Mouse (Mus musculus) heart, embryonic 10.5 days (tissue): ENCODE results near the gene Flt1. TPM values are rescaled to one million over a fixed set of nuclear protein-coding genes. Genes with fewer than 3 reads are reported as not detected.

Experiments
- DNase-seq: peaks from one replicate; pipeline ENCODE4 v3.0.0-alpha.2; 2017; ENCODE audit warnings: low spot score
- H3K27ac ChIP-seq: fragments of 300-500 bp; sonication (generic); 2 replicates; pipeline ENCODE4 v1.5.1; 2016; ENCODE audit warnings: mild to moderate bottlenecking
- H3K27me3 ChIP-seq: fragments of 300-500 bp; sonication (generic); 2 replicates; pipeline ENCODE4 v1.6.1; 2016; ENCODE audit warnings: mild to moderate bottlenecking; ENCODE audit not compliant: poor library complexity, insufficient read depth, severe bottlenecking
- H3K36me3 ChIP-seq: fragments of 300-500 bp; sonication (generic); 2 replicates; pipeline ENCODE4 v1.6.1; 2016; ENCODE audit warnings: mild to moderate bottlenecking, moderate library complexity
- H3K4me1 ChIP-seq: fragments of 300-500 bp; sonication (generic); 2 replicates; pipeline ENCODE4 v1.6.1; 2016; ENCODE audit warnings: mild to moderate bottlenecking
- H3K4me3 ChIP-seq: fragments of 300-500 bp; sonication (generic); 2 replicates; pipeline ENCODE4 v1.5.1; 2016; ENCODE audit warnings: mild to moderate bottlenecking, moderate library complexity
- H3K9me3 ChIP-seq: fragments of 300-500 bp; sonication (generic); 2 replicates; pipeline ENCODE4 v1.6.1; 2016; ENCODE audit warnings: mild to moderate bottlenecking, moderate library complexity
- WGBS: fragments of 180-500 bp; shearing (Covaris S2); methylation state at CpG from one replicate; pipeline ENCODE4 v1.1.7; 2016; 5-methylcytosine and 5-hydroxymethylcytosine counted together
- polyA plus RNA-seq: library from polyadenylated mRNA; unstranded; fragments of >200 nt; fragmentation: Nextera tagmentation; extraction: Ambion mirVana; gene quantifications from 2 replicates; pipeline ENCODE4 v1.2.1, GENCODE M21; 2016

The Flt1 gene
- polyA plus RNA-seq, 1 experiment from 2014 or later: 21.6 TPM

DNA sequence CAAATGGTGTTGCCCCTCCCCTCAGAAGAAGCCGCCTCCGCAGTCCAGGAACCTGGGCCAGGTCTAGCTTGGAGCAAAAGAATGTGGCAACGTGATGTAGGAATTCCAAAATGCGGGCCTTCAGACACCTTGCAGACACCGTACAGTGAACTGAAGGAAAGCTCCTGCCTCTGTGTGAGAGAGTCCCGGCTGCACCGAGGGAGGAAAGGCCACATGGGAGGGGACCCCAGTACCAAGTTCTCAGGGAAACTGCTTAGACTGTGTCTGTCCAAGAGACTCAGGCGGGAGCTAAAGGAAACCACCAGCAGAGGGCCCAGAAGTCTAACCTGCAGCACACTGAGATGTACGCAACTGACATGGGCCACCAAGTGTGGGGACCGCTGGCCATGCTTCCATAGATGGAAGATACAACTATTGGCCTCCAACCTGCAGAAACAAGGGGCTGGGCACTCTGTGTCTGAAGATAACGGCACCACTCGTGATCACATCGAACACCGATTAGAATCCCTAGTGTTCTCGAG lies 9.1 kb downstream of the Flt1 start:
- Histone ChIP-seq H3K4me1 (peaks cover 22% of the 10 kb centered on the region), H3K36me3 (0 out of 2 replicates have a peak, but pooled peaks cover 2% of the 10 kb centered on the region), H3K9me3 (no peaks in the 10 kb centered on the region), H3K27me3 (peaks cover 29% of the 10 kb centered on the region), H3K4me3 (no peak overlapping the region), H3K27ac (no peak overlapping the region)
- 65% methylated on average over 15 of the region's 15 CpGs for WGBS
- DNase-seq: peak; percentile 75

GRCm38 (mm10) chr5:147716276-147716675 lies 9.5 kb downstream of the Flt1 start:
- WGBS: 80% methylated on average over 9 of the region's 9 CpGs
- Histone ChIP-seq H3K36me3 (0 out of 2 replicates have a peak, but pooled peaks cover 2% of the 10 kb centered on the region), H3K27ac (no peak overlapping the region), H3K4me1 (peaks cover 22% of the 10 kb centered on the region), H3K9me3 (no peaks in the 10 kb centered on the region), H3K27me3 (peaks cover 24% of the 10 kb centered on the region), H3K4me3 (no peak overlapping the region)
- no peak for DNase-seq

DNA sequence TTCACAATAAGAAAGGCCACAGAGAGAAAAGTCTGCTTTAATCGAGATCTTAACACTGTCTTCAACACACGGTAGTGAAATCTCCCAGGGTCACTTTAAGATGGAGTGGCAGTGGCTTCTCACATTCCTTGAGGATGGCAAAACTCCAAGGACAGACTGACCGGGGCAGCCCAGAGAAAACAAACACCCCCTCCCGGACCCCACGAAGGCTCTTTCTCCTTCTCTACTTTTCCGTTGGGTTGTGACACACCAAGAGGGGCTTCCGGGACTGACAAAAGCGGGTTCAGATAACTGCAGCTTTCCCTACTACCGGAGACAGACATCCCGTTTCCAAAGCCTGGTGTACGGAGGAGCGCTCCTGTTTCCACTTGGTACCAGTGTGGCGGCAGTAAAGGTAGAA lies 10.4 kb downstream of the Flt1 start:
- Histone ChIP-seq H3K4me1 (peaks cover 22% of the 10 kb centered on the region), H3K36me3 (0 out of 2 replicates have a peak, but pooled peaks cover 2% of the 10 kb centered on the region), H3K4me3 (no peak overlapping the region), H3K9me3 (no peaks in the 10 kb centered on the region), H3K27ac (no peak overlapping the region), H3K27me3 (peaks cover 15% of the 10 kb centered on the region; the same call in 1 of the 2 replicates)
- WGBS: 52% methylated on average over 13 of the region's 13 CpGs
- no peak for DNase-seq

- Histone ChIP-seq H3K27me3 (no peaks in the 10 kb centered on the region), H3K9me3 (no peaks in the 10 kb centered on the region), H3K4me1 (no peaks in the 10 kb centered on the region), H3K27ac (no peak overlapping the region), H3K36me3 (no peaks in the 10 kb centered on the region), H3K4me3 (no peak overlapping the region)
- DNase-seq: no peak
- 68% methylated on average over 4 of the region's 4 CpGs for WGBS
Measured at GRCm38 (mm10) chr5:147708500-147708899, 17.3 kb downstream of the Flt1 start.

GRCm38 (mm10) chr5:147707479-147707878 lies 18.3 kb downstream of the Flt1 start:
- H3K4me1 ChIP-seq: no peaks in the 10 kb centered on the region
- H3K9me3 ChIP-seq: no peaks in the 10 kb centered on the region
- no peaks in the 10 kb centered on the region for H3K36me3 ChIP-seq
- no peak for DNase-seq
- no peaks in the 10 kb centered on the region for H3K27me3 ChIP-seq
- no peak overlapping the region for H3K4me3 ChIP-seq
- H3K27ac ChIP-seq: no peak overlapping the region
- whole genome bisulfite sequencing: 42% methylated on average over 4 of the region's 4 CpGs

DNA sequence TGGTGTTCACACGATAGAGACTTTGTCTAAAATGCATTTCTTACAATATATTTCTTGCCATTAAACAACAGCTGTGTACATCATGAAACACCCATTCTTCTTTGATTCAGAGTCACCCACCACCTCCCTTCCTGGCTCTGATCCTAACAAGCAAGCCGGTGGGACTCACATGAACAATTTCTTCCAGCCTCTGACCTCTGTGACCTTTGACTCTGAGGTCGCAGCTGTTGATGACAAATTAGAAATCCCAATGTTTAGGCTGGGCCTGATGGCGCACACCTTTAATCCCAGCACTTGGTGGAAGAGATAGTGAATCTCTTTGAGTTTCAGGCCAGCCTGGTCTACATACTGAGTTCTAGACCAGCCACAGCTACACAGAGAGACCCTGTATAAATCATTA lies 20.9 kb downstream of the Flt1 start:
- H3K4me3 ChIP-seq: no peak overlapping the region
- no peaks in the 10 kb centered on the region for H3K9me3 ChIP-seq
- 60% methylated on average over 4 of the region's 4 CpGs for WGBS
- no peaks in the 10 kb centered on the region for H3K27me3 ChIP-seq
- H3K27ac ChIP-seq: no peak overlapping the region
- DNase-seq: no peak
- no peaks in the 10 kb centered on the region for H3K4me1 ChIP-seq
- H3K36me3 ChIP-seq: no peaks in the 10 kb centered on the region

DNA sequence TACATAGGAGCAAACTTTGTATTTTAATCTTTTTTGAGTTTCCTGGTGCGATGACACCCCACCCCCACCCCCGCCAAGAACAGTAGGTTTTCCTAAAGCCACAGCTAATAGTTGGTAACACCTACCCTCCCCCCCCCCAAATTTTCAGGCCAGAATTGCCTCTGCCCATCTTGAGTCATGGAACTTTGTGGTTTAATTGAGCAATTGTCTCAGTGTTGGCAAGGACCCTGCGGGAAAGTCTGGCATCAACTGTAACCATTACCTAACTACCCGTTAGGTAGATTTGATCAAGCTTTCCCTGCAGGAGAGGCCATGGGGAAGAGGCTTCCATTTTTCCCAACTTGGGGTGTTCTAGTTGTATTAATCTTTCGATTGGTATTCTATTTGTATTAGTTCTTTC lies 23.4 kb downstream of the Flt1 start:
- no peaks in the 10 kb centered on the region for H3K9me3 ChIP-seq
- H3K4me3 ChIP-seq: no peak overlapping the region
- no peak for DNase-seq
- H3K27ac ChIP-seq: no peak overlapping the region
- H3K4me1 ChIP-seq: 0 out of 2 replicates have a peak, but pooled peaks cover 6% of the 10 kb centered on the region
- WGBS: 85% methylated on average over 5 of the region's 5 CpGs
- no peaks in the 10 kb centered on the region for H3K27me3 ChIP-seq
- 0 out of 2 replicates have a peak, but pooled peaks cover under 1% of the 10 kb centered on the region for H3K36me3 ChIP-seq

DNA sequence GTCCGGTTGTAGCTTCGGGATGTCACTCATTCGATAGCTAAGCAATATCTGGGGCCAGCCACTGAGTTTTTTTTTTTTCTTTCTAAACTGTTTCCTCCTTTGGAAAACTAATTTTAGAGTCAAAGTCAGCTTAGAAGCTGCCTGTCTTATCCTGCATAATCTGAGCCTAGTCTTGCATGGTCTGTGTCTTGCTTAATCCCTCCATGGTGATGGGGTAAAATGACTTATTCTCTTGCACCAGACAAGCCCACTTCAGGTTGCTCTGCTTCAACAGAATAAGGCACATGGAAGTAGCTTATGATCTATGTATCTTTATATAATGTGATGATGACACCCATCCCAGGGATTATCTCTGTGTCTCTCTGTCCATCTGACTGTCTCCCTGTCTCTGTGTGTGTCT lies 24.8 kb downstream of the Flt1 start:
- no peaks in the 10 kb centered on the region for H3K9me3 ChIP-seq
- WGBS: 91% methylated on average over 3 of the region's 3 CpGs

DNA sequence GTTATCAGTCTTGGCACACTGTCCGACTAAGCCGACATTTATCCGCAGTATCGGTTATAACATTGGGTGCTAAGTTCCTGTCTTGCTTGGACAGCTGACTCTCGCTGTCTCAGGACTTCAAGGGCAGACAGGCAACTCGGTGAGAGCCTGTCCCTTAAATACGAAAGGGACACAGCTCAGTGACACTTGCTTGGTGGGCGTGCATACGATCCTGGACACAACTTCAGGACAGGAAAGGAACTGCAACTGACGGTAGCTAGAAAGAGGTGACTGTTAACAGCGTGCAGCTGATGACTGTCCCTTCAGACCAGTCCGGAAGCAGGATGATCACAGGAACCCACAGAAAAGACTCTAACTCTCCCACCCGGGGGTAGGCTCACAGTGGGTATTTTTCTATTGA lies 27.8 kb downstream of the Flt1 start:
- no peak for DNase-seq
- H3K4me3 ChIP-seq: no peak overlapping the region
- H3K27me3 ChIP-seq: peaks cover 4% of the 10 kb centered on the region; the same call in 1 of the 2 replicates
- no peaks in the 10 kb centered on the region for H3K9me3 ChIP-seq
- 0 out of 2 replicates have a peak, but pooled peaks cover 8% of the 10 kb centered on the region for H3K4me1 ChIP-seq
- H3K36me3 ChIP-seq: peaks cover 28% of the 10 kb centered on the region; the same call in 1 of the 2 replicates
- H3K27ac ChIP-seq: no peak overlapping the region
- WGBS: 52% methylated on average over 13 of the region's 13 CpGs

More for the DNA sequence above, 24.8 kb downstream of the Flt1 start:
- H3K4me3 ChIP-seq: no peak overlapping the region
- DNase-seq: no peak
- H3K27ac ChIP-seq: no peak overlapping the region
- H3K27me3 ChIP-seq: peaks cover 4% of the 10 kb centered on the region; the same call in 1 of the 2 replicates
- 0 out of 2 replicates have a peak, but pooled peaks cover 8% of the 10 kb centered on the region for H3K4me1 ChIP-seq
- H3K36me3 ChIP-seq: 0 out of 2 replicates have a peak, but pooled peaks cover 6% of the 10 kb centered on the region

DNA sequence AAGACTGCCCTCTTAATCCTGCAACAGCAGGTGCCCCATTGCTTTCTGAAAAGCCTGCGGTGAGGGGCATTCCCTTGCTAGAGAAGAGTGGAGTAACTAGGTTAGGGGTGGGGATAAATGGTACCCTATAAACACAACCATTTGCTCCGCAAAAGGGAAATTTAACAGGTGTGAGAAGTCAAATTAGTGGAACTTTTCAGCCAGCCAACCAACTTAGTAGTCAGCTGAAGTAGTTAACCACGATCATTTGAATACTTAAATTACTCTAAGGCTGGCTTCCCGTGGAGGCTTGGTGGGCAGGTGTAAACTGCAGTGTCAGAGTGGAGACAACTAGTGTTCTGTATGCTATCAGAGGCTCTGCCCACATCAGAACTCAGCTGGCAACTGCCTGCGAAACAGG lies 28.6 kb downstream of the Flt1 start:
- H3K4me1 ChIP-seq: 0 out of 2 replicates have a peak, but pooled peaks cover 8% of the 10 kb centered on the region
- no peak overlapping the region for H3K27ac ChIP-seq
- 35% methylated on average over 5 of the region's 5 CpGs for WGBS
- no peak for DNase-seq
- no peaks in the 10 kb centered on the region for H3K9me3 ChIP-seq
- H3K36me3 ChIP-seq: peaks cover 28% of the 10 kb centered on the region; the same call in 1 of the 2 replicates
- H3K27me3 ChIP-seq: peaks cover 4% of the 10 kb centered on the region; the same call in 1 of the 2 replicates
- H3K4me3 ChIP-seq: no peak overlapping the region

DNA sequence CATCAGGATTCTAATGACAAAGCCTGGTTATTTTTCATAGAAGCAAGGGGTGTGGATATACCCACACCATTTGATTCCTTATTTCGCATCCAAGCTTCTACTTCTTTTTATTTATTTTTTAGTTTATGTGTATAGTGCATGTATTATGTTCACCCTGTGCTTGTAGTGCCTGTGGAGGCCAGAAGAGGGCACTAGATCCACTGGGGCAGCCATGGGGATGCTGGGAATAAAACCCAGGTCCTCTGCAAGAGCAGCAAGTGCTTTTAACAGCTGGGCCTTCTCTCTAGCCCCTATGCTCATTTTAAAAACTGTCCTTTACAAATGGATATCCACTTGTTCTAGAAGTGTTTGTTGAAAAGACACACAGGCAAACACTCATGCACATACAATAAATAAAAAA lies 33.2 kb downstream of the Flt1 start:
- no peak for DNase-seq
- Histone ChIP-seq H3K27ac (no peak overlapping the region), H3K4me3 (no peak overlapping the region), H3K27me3 (peaks cover 4% of the 10 kb centered on the region; the same call in 1 of the 2 replicates), H3K4me1 (0 out of 2 replicates have a peak, but pooled peaks cover 4% of the 10 kb centered on the region), H3K9me3 (no peaks in the 10 kb centered on the region), H3K36me3 (peaks cover 30% of the 10 kb centered on the region; the same call in 1 of the 2 replicates)
- 83% methylated on average over 1 of the region's 1 CpGs for WGBS

DNA sequence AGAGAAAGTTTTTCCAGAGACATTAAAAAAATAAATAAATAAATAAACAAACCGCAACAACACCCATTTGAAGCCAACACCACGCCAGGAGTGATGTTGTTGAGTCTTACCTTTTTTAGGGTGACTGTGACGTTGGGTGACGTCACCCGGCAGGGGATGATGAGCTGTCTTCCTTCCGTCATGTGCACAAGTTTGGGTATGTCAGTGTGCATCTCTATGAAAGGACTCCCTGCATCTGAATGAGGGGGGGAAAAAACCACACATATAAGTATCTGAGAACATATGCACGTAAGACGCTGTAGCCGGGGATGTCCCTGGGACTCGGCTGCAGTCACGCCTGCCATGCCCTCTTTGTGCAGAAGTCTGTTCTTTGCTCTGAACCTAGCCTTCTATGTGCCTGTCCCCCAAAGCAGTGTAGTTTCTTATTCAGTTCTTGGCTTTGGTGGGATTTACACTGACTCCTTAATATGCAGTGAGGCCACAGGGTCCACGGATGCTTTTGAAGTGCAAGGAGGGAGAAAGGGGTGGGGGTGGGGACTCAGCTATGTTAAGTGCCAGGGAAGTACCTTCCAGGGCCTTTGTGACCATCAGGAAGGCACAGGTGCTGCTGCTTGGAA lies 42.0 kb downstream of the Flt1 start:
- Histone ChIP-seq H3K27ac (no peak overlapping the region), H3K4me3 (no peak overlapping the region), H3K9me3 (no peaks in the 10 kb centered on the region), H3K36me3 (peaks cover 12% of the 10 kb centered on the region), H3K4me1 (peaks cover 6% of the 10 kb centered on the region), H3K27me3 (peaks cover 5% of the 10 kb centered on the region; the same call in 1 of the 2 replicates)
- no peak for DNase-seq
- WGBS: 88% methylated on average over 12 of the region's 12 CpGs

DNA sequence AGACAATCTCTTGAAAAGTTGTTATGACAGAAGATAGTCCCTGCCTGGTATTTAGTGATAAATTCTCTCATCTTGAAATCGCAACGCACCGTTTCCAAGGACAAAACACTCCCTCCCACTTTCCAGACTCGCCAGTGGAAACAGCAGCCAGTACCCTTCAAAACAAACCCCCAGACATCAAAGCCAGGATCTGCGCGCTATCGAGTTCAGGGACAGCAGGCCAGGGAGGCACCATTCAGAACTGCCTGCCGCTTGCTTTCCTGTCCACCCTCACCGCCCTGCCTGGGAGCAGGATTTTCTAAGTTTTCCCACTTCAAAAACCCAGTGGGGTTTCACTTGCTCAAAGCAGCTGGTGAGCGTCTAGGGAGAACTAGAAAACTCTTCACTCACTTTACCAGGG lies 44.6 kb downstream of the Flt1 start:
- 26% methylated on average over 10 of the region's 10 CpGs for WGBS
- peaks cover 21% of the 10 kb centered on the region for H3K36me3 ChIP-seq
- no peaks in the 10 kb centered on the region for H3K9me3 ChIP-seq
- no peak for DNase-seq
- H3K27ac ChIP-seq: no peak overlapping the region
- no peak overlapping the region for H3K4me3 ChIP-seq
- peaks cover 5% of the 10 kb centered on the region; the same call in 1 of the 2 replicates for H3K27me3 ChIP-seq
- peaks cover 6% of the 10 kb centered on the region for H3K4me1 ChIP-seq
